Mouse (Mus musculus) limb, embryonic 12.5 days (tissue): ENCODE results near the gene Mrgprb4. TPM values are rescaled to one million over a fixed set of nuclear protein-coding genes. Genes with fewer than 3 reads are reported as not detected.

Experiments
- ATAC-seq: fragments of 200-750 bp; cut with Nextera tagmentation; 2 replicates; pipeline ENCODE4 v1.8.0; 2017; ENCODE audit warnings: low read depth, moderate TSS enrichment; ENCODE audit not compliant: insufficient number of reproducible peaks, insufficient read depth, low FRiP score, low TSS enrichment
- H3K27ac ChIP-seq: fragments of 300-500 bp; sonication (generic); 2 replicates; pipeline ENCODE4 v1.5.1; 2016; ENCODE audit warnings: mild to moderate bottlenecking, moderate library complexity
- H3K27me3 ChIP-seq: fragments of 300-500 bp; sonication (generic); 2 replicates; pipeline ENCODE4 v1.6.1; 2016; ENCODE audit warnings: mild to moderate bottlenecking, moderate library complexity
- H3K36me3 ChIP-seq: fragments of 300-500 bp; sonication (generic); 2 replicates; pipeline ENCODE4 v1.6.1; 2016; ENCODE audit warnings: mild to moderate bottlenecking, moderate library complexity
- H3K4me1 ChIP-seq: fragments of 300-500 bp; sonication (generic); replicated peaks from 2 replicates; pipeline ENCODE4 v1.6.1; 2016
- H3K4me2 ChIP-seq: fragments of 300-500 bp; sonication (generic); 2 replicates; pipeline ENCODE4 v1.6.1; 2016; ENCODE audit warnings: mild to moderate bottlenecking, moderate library complexity
- H3K4me3 ChIP-seq: fragments of 300-500 bp; sonication (generic); replicated peaks from 2 replicates; pipeline ENCODE4 v1.5.1; 2016; ENCODE audit warnings: mild to moderate bottlenecking
- H3K9ac ChIP-seq: fragments of 300-500 bp; sonication (generic); replicated peaks from 2 replicates; pipeline ENCODE4 v1.6.1; 2016; ENCODE audit warnings: mild to moderate bottlenecking, moderate library complexity
- H3K9me3 ChIP-seq: fragments of 300-500 bp; sonication (generic); 2 replicates; pipeline ENCODE4 v1.6.1; 2016; ENCODE audit warnings: mild to moderate bottlenecking, moderate library complexity
- WGBS: fragments of 180-500 bp; shearing (Covaris S2); methylation state at CpG from one replicate; pipeline ENCODE4 v1.1.7; 2016; 5-methylcytosine and 5-hydroxymethylcytosine counted together
- polyA plus RNA-seq: library from polyadenylated mRNA; unstranded; fragments of >200 nt; fragmentation: Nextera tagmentation; extraction: Ambion mirVana; gene quantifications from 2 replicates; pipeline ENCODE4 v1.2.1, GENCODE M21; 2016

The Mrgprb4 gene
- polyA plus RNA-seq = not detected in 2 replicates

GRCm38 (mm10) chr7:48199188-48199587, at the start of gene Mrgprb4:
Gene Mrgprb4 (minus strand): TSS chr7:48199288.
- Histone ChIP-seq H3K9me3 (0 out of 2 replicates have a peak, but pooled peaks cover 6% of the 10 kb centered on the region), H3K4me3 (no peak within 1 kb of the TSS), H3K4me2 (no peak within 1 kb of the TSS), H3K4me1 (no peaks in the 10 kb centered on the region), H3K9ac (no peak within 1 kb of the TSS), H3K36me3 (no peaks in the 10 kb centered on the region), H3K27ac (no peak within 1 kb of the TSS), H3K27me3 (no peaks in the 10 kb centered on the region)
- 82% methylated on average over 3 of the region's 3 CpGs for WGBS
- ATAC-seq = no peak

- Histone ChIP-seq H3K4me1 (no peaks in the 10 kb centered on the region), H3K4me2 (no peak overlapping the region), H3K27me3 (no peaks in the 10 kb centered on the region), H3K9me3 (peaks cover 15% of the 10 kb centered on the region), H3K27ac (no peak overlapping the region), H3K36me3 (no peaks in the 10 kb centered on the region), H3K9ac (no peak overlapping the region), H3K4me3 (no peak overlapping the region)
- no peak for ATAC-seq
Observed at GRCm38 (mm10) chr7:48226114-48226513, 27.0 kb upstream of the Mrgprb4 start.

- H3K27ac ChIP-seq = no peak overlapping the region
Observed at GRCm38 (mm10) chr7:48225065-48225464, 26.0 kb upstream of the Mrgprb4 start.

DNA sequence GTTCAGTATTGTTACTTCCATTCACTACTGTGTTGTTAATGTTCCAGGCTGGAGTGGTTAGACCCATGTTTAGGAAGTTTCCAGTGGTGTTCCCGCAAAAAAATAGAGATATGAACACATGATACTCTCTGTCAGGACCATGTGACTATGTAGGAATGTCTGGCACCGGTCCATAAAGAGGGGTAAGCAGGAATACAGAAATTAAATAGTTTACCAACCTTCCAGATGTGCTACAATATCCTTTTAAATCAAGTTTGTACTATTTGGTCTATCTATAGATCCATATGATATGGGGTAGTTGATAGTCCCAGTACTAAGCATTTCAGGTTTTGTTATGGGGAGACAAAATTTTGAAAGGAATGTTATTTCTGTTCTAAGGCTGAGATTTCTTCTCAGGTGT, 30.2 kb downstream of the Mrgprb4 start, which contains the start of gene Mrgprb5:
Gene Mrgprb5 (minus strand): TSS at position 101 of the 400 bp plus-strand sequence.
- Histone ChIP-seq H3K4me3 (no peak within 1 kb of the TSS), H3K9me3 (no peaks in the 10 kb centered on the region), H3K36me3 (no peaks in the 10 kb centered on the region), H3K4me1 (no peaks in the 10 kb centered on the region), H3K27me3 (no peaks in the 10 kb centered on the region), H3K27ac (no peak within 1 kb of the TSS), H3K9ac (no peak within 1 kb of the TSS), H3K4me2 (no peak within 1 kb of the TSS)
- no peak for ATAC-seq
- WGBS = 76% methylated on average over 2 of the region's 2 CpGs

More at GRCm38 (mm10) chr7:48225065-48225464, 26.0 kb upstream of the Mrgprb4 start:
- no peak overlapping the region for H3K9ac ChIP-seq
- no peak for ATAC-seq
- H3K4me1 ChIP-seq = no peaks in the 10 kb centered on the region
- no peaks in the 10 kb centered on the region for H3K36me3 ChIP-seq
- H3K9me3 ChIP-seq = peaks cover 15% of the 10 kb centered on the region
- no peak overlapping the region for H3K4me2 ChIP-seq
- no peak overlapping the region for H3K4me3 ChIP-seq
- WGBS = 78% methylated on average over 5 of the region's 5 CpGs
- no peaks in the 10 kb centered on the region for H3K27me3 ChIP-seq

DNA sequence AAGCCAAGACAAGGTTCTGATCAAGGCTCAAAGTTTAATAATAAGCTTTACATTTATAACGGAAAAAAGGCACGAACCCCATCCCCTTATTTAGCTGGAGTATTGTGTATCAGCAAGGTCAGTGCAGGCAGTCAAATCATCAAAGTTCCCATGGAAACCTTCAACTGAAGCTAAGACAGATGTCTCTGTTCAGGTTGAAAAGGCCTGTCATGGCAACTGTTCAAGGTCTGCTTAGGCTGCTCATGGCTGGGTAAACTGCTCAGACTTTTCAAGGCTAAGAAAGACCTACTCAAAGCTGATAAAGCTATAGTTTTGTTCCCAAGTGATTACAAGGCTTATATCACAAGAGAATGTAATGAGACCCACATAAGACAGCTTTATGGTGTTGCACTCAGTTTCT, 31.6 kb downstream of the Mrgprb4 start:
- no peak for ATAC-seq
- H3K27ac ChIP-seq = no peak overlapping the region
- H3K4me3 ChIP-seq = no peak overlapping the region
- WGBS = 93% methylated on average over 2 of the region's 2 CpGs
- H3K4me1 ChIP-seq = no peaks in the 10 kb centered on the region
- H3K9me3 ChIP-seq = no peaks in the 10 kb centered on the region
- no peaks in the 10 kb centered on the region for H3K27me3 ChIP-seq
- no peaks in the 10 kb centered on the region for H3K36me3 ChIP-seq
- H3K4me2 ChIP-seq = no peak overlapping the region
- H3K9ac ChIP-seq = no peak overlapping the region

Other genes starting within 250 kb of the Mrgprb4 start
- not detected in 2 replicates for gene Mrgpra4, start 217.2 kb downstream of the Mrgprb4 start, polyA plus RNA-seq
- gene Mrgprx1, start 171.7 kb downstream of the Mrgprb4 start, polyA plus RNA-seq = not detected in 2 replicates
- gene Mrgprb5, start 30.3 kb downstream of the Mrgprb4 start, polyA plus RNA-seq = not detected in 2 replicates
- not detected in 2 replicates for gene Mrgprb8, start 189.2 kb upstream of the Mrgprb4 start, polyA plus RNA-seq